Mouse (Mus musculus) CD4-positive, CD25-positive, alpha-beta regulatory T cell, adult 2 months (primary cell): ENCODE results near the gene Prr5l.
A peak's percentile ranks its signal among the peaks of the same experiment; 100 is the strongest.
"Not testable (repeated sequence)": the region's sequence is repeated elsewhere in the genome, so short reads cannot be mapped to it uniquely, and the experiment has no call there.

Experiments
- DNase-seq: peaks from one replicate; pipeline ENCODE4 v3.0.0-alpha.2; 2012; ENCODE audit warnings: low read depth, low spot score

Prr5l gene

GRCm38 (mm10) chr2:101762955-101763386 is 119.9 kb downstream of the Prr5l start:
- no peak for DNase-seq

GRCm38 (mm10) chr2:101762405-101762804 is 120.4 kb downstream of the Prr5l start:
- DNase-seq, result peak; percentile 37

- peak; percentile 34 for DNase-seq
Measured at GRCm38 (mm10) chr2:101761898-101762297, 120.9 kb downstream of the Prr5l start.

- no peak for DNase-seq
Measured at GRCm38 (mm10) chr2:101759523-101760277, 123.1 kb downstream of the Prr5l start.

GRCm38 (mm10) chr2:101757806-101758205 is 125.0 kb downstream of the Prr5l start:
- no peak for DNase-seq

- peak; percentile 52 for DNase-seq
Measured at GRCm38 (mm10) chr2:101756069-101756753, 126.6 kb downstream of the Prr5l start.

- DNase-seq, result peak; percentile 31
Measured at GRCm38 (mm10) chr2:101754939-101755555, 127.8 kb downstream of the Prr5l start.

- no peak for DNase-seq
Measured at GRCm38 (mm10) chr2:101754428-101754827, 128.4 kb downstream of the Prr5l start.

GRCm38 (mm10) chr2:101752979-101753378 is 129.8 kb downstream of the Prr5l start:
- no peak for DNase-seq

- no peak for DNase-seq
Measured at GRCm38 (mm10) chr2:101752402-101752801, 130.4 kb downstream of the Prr5l start.

GRCm38 (mm10) chr2:101751236-101751922 is 131.4 kb downstream of the Prr5l start:
- DNase-seq, result no peak

- no peak for DNase-seq
Measured at GRCm38 (mm10) chr2:101746537-101746936, 136.3 kb downstream of the Prr5l start.

- DNase-seq, result not testable (repeated sequence)
Measured at GRCm38 (mm10) chr2:101745656-101746055, 137.2 kb downstream of the Prr5l start.

- no peak for DNase-seq
Measured at GRCm38 (mm10) chr2:101742072-101742860, 140.6 kb downstream of the Prr5l start.

GRCm38 (mm10) chr2:101741653-101742052 is 141.2 kb downstream of the Prr5l start:
- no peak for DNase-seq

GRCm38 (mm10) chr2:101739914-101740313 is 142.9 kb downstream of the Prr5l start:
- no peak for DNase-seq

GRCm38 (mm10) chr2:101733564-101733963 is 149.3 kb downstream of the Prr5l start:
- DNase-seq, result no peak

- DNase-seq, result peak; percentile 34
Measured at GRCm38 (mm10) chr2:101732777-101733210, 150.0 kb downstream of the Prr5l start.

GRCm38 (mm10) chr2:101730972-101731371 is 151.9 kb downstream of the Prr5l start:
- DNase-seq, result no peak

GRCm38 (mm10) chr2:101729472-101729871 is 153.4 kb downstream of the Prr5l start:
- no peak for DNase-seq

- DNase-seq, result no peak
Measured at GRCm38 (mm10) chr2:101727787-101728186, 155.0 kb downstream of the Prr5l start.
